Mouse (Mus musculus) ES-Bruce4 (cell line): ENCODE results near the gene Myo1d.

Experiments
- CTCF ChIP-seq: IDR thresholded peaks from one replicate; pipeline ENCODE4 v1.8.1; 2011; ENCODE audit warnings: low read depth, low read length
- POLR2A ChIP-seq: IDR thresholded peaks from one replicate; pipeline ENCODE4 v1.8.1; 2011; ENCODE audit warnings: low read length; ENCODE audit not compliant: insufficient read depth

GRCm38 (mm10) chr11:80481409-80482050 lies 298.3 kb downstream of the Myo1d start:
- TF ChIP-seq CTCF (no peak), POLR2A (no peak)
